Mouse (Mus musculus) CD8-positive naive resting alpha-beta T cell, adult 2 months (primary cell): ENCODE results near the gene Terf2ip.
A peak's percentile ranks its signal among the peaks of the same experiment; 100 is the strongest.

ENCODE experiments used
- DNase-seq, 2 experiments: peaks; one replicate each; pipeline ENCODE4 v3.0.0; 2022; ENCODE audit warnings: low read depth in 2 of 2, low spot score in 2 of 2

Gene Terf2ip

DNA sequence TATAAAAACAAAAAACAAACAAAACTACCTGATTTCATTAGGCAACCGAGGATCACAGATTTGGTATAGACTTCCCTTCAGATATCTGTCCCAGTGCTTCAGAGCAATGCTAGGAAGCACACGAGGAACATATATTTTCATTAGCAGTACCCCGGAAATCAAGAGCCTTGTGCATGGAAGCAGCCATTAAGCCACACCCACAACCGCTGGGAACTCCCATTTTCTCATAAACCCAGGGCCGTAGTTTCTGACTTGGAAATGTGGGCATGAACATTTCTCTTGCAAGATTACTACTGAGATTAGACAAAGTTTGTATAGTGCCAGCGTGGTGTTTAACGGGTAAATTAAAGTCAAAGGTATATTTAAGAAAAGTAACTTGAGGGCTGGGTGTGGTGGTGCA, 1.6 kb upstream of the Terf2ip start:
- no peak for DNase-seq

DNA sequence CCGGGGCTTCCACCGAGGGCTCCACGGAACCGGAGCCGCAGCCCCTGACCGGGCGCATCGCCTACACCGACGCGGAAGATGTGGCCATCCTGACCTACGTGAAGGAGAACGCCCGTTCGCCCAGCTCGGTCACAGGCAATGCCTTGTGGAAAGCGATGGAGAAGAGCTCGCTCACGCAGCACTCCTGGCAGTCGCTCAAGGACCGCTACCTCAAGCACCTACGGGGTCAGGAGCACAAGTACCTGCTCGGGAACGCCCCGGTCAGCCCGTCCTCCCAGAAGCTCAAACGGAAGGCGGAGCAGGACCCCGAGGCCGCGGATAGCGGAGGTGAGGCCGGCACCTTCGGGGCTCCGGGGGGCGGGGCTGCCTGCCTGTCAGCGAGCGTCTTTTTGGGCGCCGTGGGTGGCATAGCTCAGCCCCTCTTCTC, 631 bp downstream of the Terf2ip start:
- peak; percentile 15 to 24 for DNase-seq

DNA sequence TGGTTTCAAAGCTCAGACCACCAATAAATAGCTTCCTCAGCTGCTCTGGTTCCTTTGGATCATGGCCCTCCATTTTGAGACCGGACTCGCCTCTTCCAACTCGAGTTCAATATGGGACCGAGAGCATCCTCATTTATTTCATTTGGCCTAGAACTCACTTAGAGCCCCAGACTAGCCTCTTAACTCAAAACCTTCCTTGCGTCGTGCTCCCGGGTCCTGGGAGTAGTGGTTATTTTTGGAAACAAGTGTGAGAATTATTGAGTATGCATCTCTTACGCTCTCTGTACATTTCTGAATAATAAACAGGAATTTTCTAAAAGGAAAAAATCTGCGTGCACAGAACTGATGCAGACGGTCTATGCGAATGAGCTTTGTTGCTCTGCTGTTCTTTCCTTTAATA, 3.7 kb downstream of the Terf2ip start, which contains the start of gene Gm6793:
Gene Gm6793, minus strand, starts transcription at position 101 of the 400 bp plus-strand sequence.
- no peak for DNase-seq

DNA sequence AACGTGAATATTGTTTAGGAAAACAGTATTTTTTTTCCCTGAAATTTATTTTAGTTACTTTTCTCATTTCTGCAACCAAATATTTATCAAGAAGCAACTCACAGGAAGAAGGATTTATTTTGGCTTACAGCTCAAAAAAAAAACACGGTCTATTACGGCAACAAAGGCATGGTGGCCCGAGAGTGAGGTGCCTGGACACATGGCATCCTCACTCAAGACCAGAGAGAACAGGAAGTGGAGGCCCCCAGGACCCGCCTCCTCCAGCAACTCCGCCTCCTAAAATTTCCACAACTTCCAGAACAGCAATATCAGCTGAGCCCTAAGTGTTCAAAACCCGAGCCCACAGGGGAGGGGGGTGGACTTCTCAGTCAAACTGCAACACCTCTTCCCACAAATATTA, 18.3 kb downstream of the Terf2ip start:
- no peak for DNase-seq

DNA sequence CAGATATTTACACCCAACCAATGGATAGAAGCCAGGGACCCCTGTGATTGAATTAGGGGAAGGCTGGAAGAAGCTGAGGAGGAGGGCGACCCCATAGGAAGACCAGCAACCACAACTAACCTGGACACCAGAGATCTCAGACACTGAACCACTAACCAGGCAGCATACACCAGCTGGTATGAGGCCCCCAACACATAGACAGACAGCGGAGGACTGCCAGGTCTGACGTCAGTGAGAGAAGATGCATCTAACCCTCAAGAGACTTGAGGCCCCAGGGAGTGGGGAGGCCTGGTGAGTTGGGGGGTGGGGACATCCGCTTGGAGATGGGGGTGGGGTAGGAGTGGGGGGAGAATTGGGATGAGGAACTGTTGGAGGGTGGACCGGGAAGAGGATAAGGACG, 19.5 kb downstream of the Terf2ip start:
- DNase-seq: no peak

DNA sequence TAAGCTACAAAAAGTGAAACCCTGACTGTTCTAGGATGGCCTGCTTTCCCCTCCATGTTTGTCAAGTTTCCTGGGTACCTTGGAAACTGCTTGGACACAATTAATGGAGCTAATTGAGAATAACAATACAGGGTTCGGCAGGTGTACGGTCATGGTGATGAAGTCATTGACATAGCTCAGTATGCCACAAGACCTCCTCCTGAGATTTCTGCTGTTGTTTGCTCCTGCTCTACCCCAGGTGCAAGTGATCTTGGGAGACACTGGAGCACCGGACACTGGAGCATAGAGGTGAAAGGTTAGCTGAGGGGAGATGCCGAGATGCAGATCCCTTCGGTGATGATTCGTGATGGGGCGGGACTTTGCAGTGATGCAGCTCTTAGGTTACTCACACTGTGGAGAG, 21.9 kb downstream of the Terf2ip start:
- no peak for DNase-seq

DNA sequence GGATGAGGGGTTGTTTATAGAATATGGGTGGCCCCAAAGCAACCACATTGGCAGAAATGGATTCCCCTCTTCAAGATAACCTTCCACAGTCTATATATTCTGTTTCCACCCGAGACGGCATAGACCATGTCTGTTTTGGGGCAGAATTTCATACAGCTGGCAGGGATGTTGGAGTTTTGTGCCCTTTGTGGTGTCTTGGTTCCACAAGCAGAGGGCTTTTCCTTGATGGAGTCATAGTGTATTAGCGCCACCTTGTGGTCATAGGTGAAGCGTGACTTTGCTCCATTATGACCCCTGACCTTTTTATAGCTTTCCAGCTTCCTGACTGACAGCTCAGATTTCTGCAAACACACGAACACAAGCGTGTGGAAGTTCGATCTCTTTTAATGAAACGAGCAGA, 23.4 kb downstream of the Terf2ip start:
- peak; percentile 8 to 27 for DNase-seq

DNA sequence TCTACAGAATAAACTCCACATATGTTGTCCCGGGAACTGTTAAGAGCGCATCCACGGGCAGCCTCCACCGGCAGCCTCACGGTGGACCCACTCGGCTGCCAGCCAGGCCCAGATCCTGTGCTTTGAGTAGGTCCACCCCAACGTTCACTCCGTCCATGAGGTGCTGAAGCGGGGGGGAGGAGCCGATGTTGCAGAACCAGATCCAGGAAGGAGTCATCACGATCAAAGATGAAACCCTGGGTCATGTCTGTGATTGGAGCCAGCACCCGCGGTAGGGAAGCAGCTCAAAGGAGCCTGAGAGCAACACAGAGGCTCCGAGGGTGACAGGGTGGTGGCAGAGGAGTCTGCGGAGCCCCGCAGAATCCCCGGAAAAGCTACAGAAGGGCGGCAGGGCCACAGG, 26.3 kb downstream of the Terf2ip start:
- no peak for DNase-seq

DNA sequence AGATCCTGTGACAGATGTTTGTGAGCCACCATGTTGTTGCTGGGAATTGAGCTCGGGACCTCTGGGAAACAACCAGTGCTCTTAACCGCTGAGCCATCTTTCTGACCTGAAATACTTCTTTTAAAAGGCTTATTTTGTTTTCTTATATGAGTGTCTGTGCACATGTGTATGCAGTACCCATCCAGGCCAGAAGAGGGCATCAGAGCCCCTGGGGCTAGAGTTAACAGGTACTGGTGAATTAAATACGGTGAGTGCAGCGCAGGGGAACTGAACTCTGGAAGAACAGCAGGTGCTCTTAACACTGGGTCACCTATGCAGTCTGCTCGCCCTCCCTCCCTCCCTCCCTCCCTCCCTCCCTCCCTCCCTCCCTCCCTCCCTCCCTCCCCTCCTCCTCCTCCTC, 34.0 kb downstream of the Terf2ip start:
- peak in 1 of 2 experiments; percentile 7 for DNase-seq

DNA sequence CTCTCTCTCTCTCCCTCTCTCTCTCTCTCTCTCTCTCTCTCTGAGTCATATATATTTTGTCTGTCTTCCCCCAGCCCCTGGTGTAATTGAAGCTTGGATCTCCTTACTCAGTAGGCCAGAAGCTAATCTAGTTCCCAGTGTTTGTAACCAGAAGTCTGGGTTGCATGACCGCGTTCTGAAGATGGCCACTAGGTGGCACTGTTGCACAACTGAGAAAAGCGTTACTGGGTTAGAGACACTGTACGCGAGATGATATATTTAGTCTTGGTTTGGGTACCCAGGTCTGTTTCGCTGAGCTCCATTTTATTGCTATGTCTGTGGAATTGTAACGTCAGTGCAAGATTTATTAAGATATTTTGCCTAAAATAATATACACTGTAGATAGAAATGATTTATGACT, 34.7 kb downstream of the Terf2ip start:
- DNase-seq: peak; percentile 49 to 63

DNA sequence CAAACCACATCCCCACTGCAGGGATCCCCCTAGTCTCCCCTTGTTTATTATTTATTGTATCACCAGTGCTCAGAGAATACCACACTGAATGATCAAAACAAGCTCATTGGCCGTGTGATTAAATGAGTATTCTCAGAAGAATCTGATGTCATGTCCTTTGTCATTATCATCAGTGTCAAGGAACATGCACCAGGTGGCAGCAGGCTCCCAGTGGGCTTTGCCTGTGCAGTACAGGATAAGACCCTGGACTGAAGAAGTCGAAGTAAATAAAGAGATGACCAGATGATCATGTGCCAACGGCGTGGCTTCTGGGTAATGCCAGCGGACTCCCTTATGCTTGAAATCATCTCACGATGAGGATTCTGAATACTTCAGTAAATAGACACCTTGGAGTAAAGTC, 37.1 kb downstream of the Terf2ip start:
- DNase-seq: no peak

DNA sequence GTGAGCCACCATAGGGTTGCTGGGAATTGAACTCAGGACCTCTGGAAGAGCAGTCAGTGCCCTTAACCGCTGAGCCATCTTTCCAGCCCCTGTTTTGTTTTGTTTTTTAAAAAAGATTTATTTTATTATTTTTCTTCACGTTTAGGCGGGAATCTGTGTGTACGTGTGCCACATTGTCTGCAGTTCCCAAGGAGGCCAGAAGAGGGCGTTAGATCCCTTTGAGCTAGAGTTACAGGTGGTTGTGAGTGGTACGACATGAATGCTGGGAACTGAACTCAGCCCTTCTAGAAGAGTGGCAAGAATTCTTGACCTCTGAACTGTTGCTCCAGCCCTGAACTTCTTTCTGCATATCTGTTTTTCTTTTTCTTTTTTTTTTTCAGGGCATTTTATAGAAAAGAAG, 38.8 kb downstream of the Terf2ip start:
- no peak for DNase-seq

DNA sequence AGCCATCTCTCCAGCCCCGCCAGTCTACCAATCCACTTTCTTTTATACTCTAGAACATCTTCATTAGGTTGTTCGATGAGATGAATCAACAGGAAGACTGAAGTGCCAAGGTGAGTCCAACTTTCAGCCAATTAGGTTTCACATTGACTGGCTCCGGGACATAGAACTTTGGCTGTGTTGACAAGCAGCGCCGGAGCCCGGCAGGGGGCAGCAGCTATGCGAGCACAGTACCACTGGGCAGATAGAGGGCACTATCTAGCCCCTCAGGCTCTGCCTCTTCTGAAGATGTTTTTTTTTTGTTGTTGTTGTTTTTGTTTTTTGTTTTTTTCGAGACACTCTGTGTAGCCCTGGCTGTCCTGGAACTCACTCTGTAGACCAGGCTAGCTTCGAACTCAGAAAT, 40.3 kb downstream of the Terf2ip start:
- DNase-seq: no peak

DNA sequence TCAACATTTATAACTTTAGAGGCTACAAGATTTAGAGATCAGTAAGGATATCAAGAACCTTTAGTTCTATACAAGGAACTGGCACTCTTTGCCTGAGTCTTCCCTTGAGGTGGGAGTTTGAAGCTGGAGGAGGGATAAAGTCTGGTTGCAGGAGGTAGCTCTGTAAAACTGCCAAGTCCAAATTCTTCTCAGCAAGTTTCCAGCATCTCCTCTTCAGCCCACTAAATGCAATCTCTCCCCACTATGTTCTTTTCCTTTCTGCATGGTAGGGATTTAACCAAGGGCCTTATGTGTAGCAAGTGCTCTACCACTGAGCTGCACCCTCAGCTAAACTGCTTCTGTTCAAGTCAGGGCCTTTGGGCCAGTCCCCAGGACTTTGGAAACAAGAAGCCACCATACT, 43.3 kb downstream of the Terf2ip start:
- DNase-seq: no peak

DNA sequence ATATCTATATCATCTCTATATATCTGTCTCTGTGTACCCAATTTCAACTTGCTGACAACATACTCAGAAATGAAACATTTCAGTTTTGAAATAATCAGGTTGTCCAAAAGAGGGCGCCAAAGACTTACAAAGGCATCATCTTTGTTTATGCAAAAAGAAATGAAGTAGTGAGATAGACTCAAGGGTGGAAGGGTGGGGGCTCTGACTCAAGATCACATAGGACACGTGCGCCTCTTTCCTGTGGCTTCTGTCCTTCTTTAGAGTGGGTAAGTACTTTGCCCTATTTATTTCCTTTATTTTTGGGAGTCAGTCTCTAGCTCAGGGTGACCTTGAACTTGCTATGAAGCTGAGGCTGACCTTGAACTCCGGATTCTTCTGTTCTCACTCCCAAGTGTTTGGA, 50.2 kb downstream of the Terf2ip start:
- DNase-seq: peak in 1 of 2 experiments; percentile 6
